Mouse (Mus musculus): ENCODE measurements around the gene Alox5. TPM values are rescaled to one million over a fixed set of nuclear protein-coding genes. Genes with fewer than 3 reads are reported as not detected.

Gene Alox5
- 10 to 100 TPM; 20.0 to 29.5 TPM for total RNA-seq (2023)

GRCm38 (mm10) chr6:116460544-116461283 is at the start of gene Alox5:
Gene Alox5 (minus strand): TSS chr6:116461178.

DNA sequence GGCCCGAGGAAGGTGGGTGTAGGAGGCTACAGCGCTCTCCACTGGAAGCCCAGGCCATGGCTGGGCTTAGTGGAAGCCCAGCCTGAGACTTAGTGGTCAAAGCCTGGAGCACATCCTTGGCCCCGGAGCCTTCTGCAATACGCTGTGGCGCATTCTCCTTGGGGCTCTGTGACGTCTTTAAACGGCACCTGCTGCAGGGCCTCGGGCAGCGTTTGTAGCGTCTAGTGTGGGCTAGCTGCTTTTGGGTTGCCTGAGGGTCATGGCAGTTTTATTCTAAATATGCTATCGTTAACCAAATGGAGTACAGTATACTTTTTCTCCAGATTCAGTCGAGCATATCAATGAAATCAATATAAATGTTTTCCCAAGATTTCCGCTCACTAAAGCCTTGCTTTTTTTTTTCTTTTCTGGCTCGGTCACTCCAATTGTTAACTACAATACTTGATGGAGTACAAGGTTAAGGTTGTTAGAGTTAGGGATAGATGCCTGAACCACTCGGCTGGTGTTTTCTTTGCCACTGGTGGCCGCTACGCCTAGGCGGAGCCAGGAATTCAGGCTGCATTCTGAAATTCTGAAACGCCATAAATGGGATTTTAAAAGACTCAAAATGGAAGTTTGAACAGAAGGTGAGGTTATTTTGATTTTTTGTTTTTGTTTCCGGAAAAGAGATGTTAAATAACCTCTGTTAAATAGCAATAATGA is 45.5 kb upstream of the Alox5 start, which contains the start of gene Olfr212:
Gene Olfr212 (plus strand): TSS at position 215 of the 702 bp plus-strand sequence.

DNA sequence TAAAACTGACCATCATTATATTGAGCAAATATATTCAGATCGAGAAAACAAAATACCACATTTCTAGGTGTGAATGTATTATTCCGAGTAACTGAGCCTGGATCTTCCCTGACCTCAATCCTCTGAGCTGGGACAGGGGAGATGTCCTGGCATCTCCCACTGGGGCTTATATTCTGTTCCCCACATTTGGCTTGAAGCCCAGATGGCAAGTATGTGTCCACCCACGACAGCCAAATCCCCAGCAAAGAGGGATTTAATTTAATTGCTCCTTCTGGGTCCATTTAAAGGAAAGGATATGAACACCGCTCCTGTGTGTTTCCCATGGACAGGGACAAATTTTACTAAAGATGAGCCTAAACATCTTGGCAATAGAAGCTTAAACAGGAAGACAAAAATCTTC is 27.8 kb upstream of the Alox5 start, which contains the start of gene Olfr211:
Gene Olfr211 (plus strand): TSS at position 301 of the 400 bp plus-strand sequence.

Other genes starting within 250 kb of the Alox5 start
- gene Zfand4, start 197.0 kb downstream of the Alox5 start, total RNA-seq (2023) = 1 to 10 TPM; 6.1 to 6.5 TPM
- 10 to 100 TPM; 16.4 to 17.8 TPM for gene March8, start 123.2 kb downstream of the Alox5 start, total RNA-seq (2023)
- gene Olfr211, start 27.9 kb upstream of the Alox5 start, total RNA-seq (2023) = not detected
- under 1 TPM; 0.39 to 0.42 TPM for gene Olfr212, start 45.3 kb upstream of the Alox5 start, total RNA-seq (2023)
- gene Olfr213, start 77.3 kb upstream of the Alox5 start, total RNA-seq (2023) = not detected
- gene Gm5580, start 90.0 kb upstream of the Alox5 start, total RNA-seq (2023) = 1 to 10 TPM; 1.7 to 2.3 TPM
- not detected for gene Olfr214, start 93.1 kb upstream of the Alox5 start, total RNA-seq (2023)
- not detected for gene Olfr215, start 123.0 kb upstream of the Alox5 start, total RNA-seq (2023)
- gene Zfp422, start 167.8 kb upstream of the Alox5 start, total RNA-seq (2023) = 10 to 100 TPM in 1 of 2 experiments, 1 to 10 TPM in 1; 8.7 to 10.5 TPM
- not detected for gene Depp1, start 189.4 kb upstream of the Alox5 start, total RNA-seq (2023)
- 100 to 1,000 TPM; 373 to 419 TPM for gene Rassf4, start 212.8 kb upstream of the Alox5 start, total RNA-seq (2023)

Data from monocyte, adult 59 days (primary cell).